Mouse (Mus musculus) heart, embryonic 13.5 days (tissue): ENCODE results near the gene Cmtm8. TPM values are rescaled to one million over a fixed set of nuclear protein-coding genes. Genes with fewer than 3 reads are reported as not detected.

Source experiments
- ATAC-seq: fragments of 200-750 bp; cut with Nextera tagmentation; 2 replicates; pipeline ENCODE4 v1.8.0; 2017; ENCODE audit warnings: moderate TSS enrichment; ENCODE audit not compliant: insufficient number of reproducible peaks, low FRiP score, low TSS enrichment; ENCODE audit errors: extremely low read depth
- H3K27ac ChIP-seq: fragments of 300-500 bp; sonication (generic); replicated peaks from 2 replicates; pipeline ENCODE4 v1.5.1; 2015; ENCODE audit warnings: moderate library complexity, mild to moderate bottlenecking, inconsistent platforms
- H3K27me3 ChIP-seq: fragments of 300-500 bp; sonication (generic); replicated peaks from 2 replicates; pipeline ENCODE4 v1.6.1; 2015; ENCODE audit warnings: mild to moderate bottlenecking, inconsistent platforms
- H3K36me3 ChIP-seq: fragments of 300-500 bp; sonication (generic); 2 replicates; pipeline ENCODE4 v1.6.1; 2015; ENCODE audit warnings: mild to moderate bottlenecking, inconsistent platforms
- H3K4me1 ChIP-seq: fragments of 300-500 bp; sonication (generic); 2 replicates; pipeline ENCODE4 v1.6.1; 2015; ENCODE audit warnings: inconsistent platforms
- H3K4me2 ChIP-seq: fragments of 300-500 bp; sonication (generic); 2 replicates; pipeline ENCODE4 v1.6.1; 2015; ENCODE audit warnings: inconsistent platforms, mild to moderate bottlenecking, moderate library complexity
- H3K4me3 ChIP-seq: fragments of 300-500 bp; sonication (generic); 2 replicates; pipeline ENCODE4 v1.5.1; 2015; ENCODE audit warnings: moderate library complexity, mild to moderate bottlenecking, inconsistent platforms
- H3K9ac ChIP-seq: fragments of 300-500 bp; sonication (generic); 2 replicates; pipeline ENCODE4 v1.6.1; 2015; ENCODE audit warnings: inconsistent platforms, mild to moderate bottlenecking, moderate library complexity
- H3K9me3 ChIP-seq: fragments of 300-500 bp; sonication (generic); 2 replicates; pipeline ENCODE4 v1.6.1; 2016; ENCODE audit warnings: inconsistent platforms
- WGBS: fragments of 180-500 bp; shearing (Covaris S2); methylation state at CpG from one replicate; pipeline ENCODE4 v1.1.7; 2015; ENCODE audit warnings: mixed read lengths; 5-methylcytosine and 5-hydroxymethylcytosine counted together
- polyA plus RNA-seq: library from polyadenylated mRNA; unstranded; fragments of >200 nt; fragmentation: Nextera tagmentation; extraction: Ambion mirVana; gene quantifications from 2 replicates; pipeline ENCODE4 v1.2.1, GENCODE M21; 2015

The Cmtm8 gene
- polyA plus RNA-seq, 1 experiment from 2014 or later, result 14.3 TPM

- 74% methylated on average over 7 of the region's 7 CpGs for WGBS
- Histone ChIP-seq H3K27ac (no peak overlapping the region), H3K27me3 (no peaks in the 10 kb centered on the region), H3K4me3 (no peak overlapping the region), H3K4me1 (peaks cover 35% of the 10 kb centered on the region), H3K4me2 (no peak overlapping the region), H3K36me3 (peaks cover 40% of the 10 kb centered on the region), H3K9me3 (no peaks in the 10 kb centered on the region), H3K9ac (no peak overlapping the region)
- ATAC-seq, result no peak
Measured at GRCm38 (mm10) chr9:114771565-114771964, 72.4 kb downstream of the Cmtm8 start.

GRCm38 (mm10) chr9:114770224-114770623, 73.7 kb downstream of the Cmtm8 start:
- 78% methylated on average over 4 of the region's 4 CpGs for whole genome bisulfite sequencing
- peaks cover 53% of the 10 kb centered on the region for H3K36me3 ChIP-seq
- H3K9me3 ChIP-seq, result no peaks in the 10 kb centered on the region
- no peaks in the 10 kb centered on the region for H3K27me3 ChIP-seq
- H3K27ac ChIP-seq, result no peak overlapping the region
- peaks cover 24% of the 10 kb centered on the region for H3K4me1 ChIP-seq
- H3K4me3 ChIP-seq, result no peak overlapping the region
- no peak overlapping the region for H3K9ac ChIP-seq
- ATAC-seq, result no peak
- H3K4me2 ChIP-seq, result no peak overlapping the region

- Histone ChIP-seq H3K4me1 (peaks cover 18% of the 10 kb centered on the region), H3K27me3 (no peaks in the 10 kb centered on the region), H3K9me3 (no peaks in the 10 kb centered on the region), H3K4me2 (no peak overlapping the region), H3K9ac (peak overlapping the region; percentile 65; the same call in 1 of the 2 replicates), H3K36me3 (peaks cover 53% of the 10 kb centered on the region), H3K27ac (0 out of 2 replicates have a peak overlapping the region, but pooled peaks have one; percentile 6), H3K4me3 (no peak overlapping the region)
- WGBS, result 38% methylated on average over 10 of the region's 10 CpGs
- ATAC-seq, result no peak
Measured at GRCm38 (mm10) chr9:114768066-114768465, 75.9 kb downstream of the Cmtm8 start.

DNA sequence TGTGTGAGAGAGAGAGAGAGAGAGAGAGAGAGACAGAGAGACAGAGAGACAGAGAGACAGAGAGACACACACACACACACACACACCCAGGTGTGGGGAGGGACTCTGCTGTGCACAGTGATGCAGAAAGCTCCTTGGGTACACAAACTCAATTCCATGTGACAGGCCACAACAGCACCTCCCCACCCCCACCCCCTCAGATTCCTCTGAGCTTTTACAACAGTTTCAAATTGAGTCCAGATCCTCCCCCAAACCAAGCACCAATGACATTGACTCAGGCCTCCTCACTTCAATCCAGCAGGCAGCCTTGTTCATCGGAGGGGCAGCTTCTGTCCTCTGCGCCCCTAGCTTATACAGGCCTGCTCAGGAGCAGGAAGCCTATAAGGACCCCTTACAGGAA, 76.4 kb downstream of the Cmtm8 start:
- 0 out of 2 replicates have a peak overlapping the region, but pooled peaks have one; percentile 6 for H3K27ac ChIP-seq
- ATAC-seq, result no peak
- H3K4me2 ChIP-seq, result no peak overlapping the region
- no peaks in the 10 kb centered on the region for H3K27me3 ChIP-seq
- H3K9me3 ChIP-seq, result no peaks in the 10 kb centered on the region
- WGBS, result 69% methylated on average over 2 of the region's 2 CpGs
- H3K9ac ChIP-seq, result peak overlapping the region; percentile 65
- H3K4me1 ChIP-seq, result peaks cover 18% of the 10 kb centered on the region
- H3K4me3 ChIP-seq, result no peak overlapping the region
- peaks cover 54% of the 10 kb centered on the region for H3K36me3 ChIP-seq

DNA sequence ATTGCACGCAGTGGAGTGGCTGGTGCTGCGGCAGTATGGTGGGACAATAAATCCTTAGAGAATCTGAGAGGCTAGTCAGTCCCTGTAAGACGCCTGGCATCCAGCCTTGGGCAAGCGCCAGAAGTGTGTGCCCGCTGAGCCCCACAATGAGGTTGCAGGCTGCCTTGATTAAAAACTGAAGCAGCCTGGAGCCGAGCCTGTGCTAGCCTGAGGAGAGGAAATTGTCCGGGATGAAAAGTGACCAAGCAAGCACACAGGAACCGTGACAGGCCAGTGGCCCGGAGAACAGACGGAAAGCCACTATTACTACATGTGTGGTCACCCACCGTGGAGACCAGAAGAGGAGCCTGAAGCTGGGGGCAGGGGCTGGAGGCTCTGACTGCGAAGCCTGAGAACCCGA, 76.9 kb downstream of the Cmtm8 start:
- 80% methylated on average over 13 of the region's 13 CpGs for WGBS
- no peak overlapping the region for H3K4me3 ChIP-seq
- H3K9me3 ChIP-seq, result no peaks in the 10 kb centered on the region
- H3K4me1 ChIP-seq, result peaks cover 18% of the 10 kb centered on the region
- H3K27ac ChIP-seq, result no peak overlapping the region
- no peak overlapping the region for H3K4me2 ChIP-seq
- H3K36me3 ChIP-seq, result peaks cover 54% of the 10 kb centered on the region
- H3K27me3 ChIP-seq, result no peaks in the 10 kb centered on the region
- no peak overlapping the region; the same call in 1 of the 2 replicates for H3K9ac ChIP-seq
- no peak for ATAC-seq

DNA sequence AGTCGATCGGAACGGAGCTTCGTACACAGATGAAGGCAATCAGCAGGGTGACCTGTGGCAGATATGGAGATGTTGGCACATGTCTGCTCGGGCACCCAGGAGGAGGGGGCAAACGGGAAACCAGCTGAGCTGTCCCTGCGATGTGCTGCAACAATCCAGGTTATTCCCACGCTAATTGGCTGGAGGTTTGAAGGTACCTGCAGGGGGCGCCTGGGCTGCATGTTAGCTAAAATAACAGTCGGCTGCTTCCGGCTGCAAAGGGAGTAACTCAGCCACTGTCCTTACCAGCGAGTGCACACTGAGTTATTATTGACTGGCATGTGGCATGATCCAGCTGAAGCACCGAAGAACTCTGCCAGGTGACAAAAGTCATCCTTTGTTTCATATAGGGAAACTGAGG, 80.6 kb downstream of the Cmtm8 start:
- H3K9ac ChIP-seq, result no peak overlapping the region
- peaks cover 13% of the 10 kb centered on the region for H3K4me1 ChIP-seq
- H3K27me3 ChIP-seq, result no peaks in the 10 kb centered on the region
- no peak overlapping the region for H3K4me3 ChIP-seq
- peaks cover 69% of the 10 kb centered on the region for H3K36me3 ChIP-seq
- ATAC-seq, result no peak
- 62% methylated on average over 13 of the region's 13 CpGs for WGBS
- H3K9me3 ChIP-seq, result no peaks in the 10 kb centered on the region
- no peak overlapping the region for H3K27ac ChIP-seq
- no peak overlapping the region for H3K4me2 ChIP-seq

DNA sequence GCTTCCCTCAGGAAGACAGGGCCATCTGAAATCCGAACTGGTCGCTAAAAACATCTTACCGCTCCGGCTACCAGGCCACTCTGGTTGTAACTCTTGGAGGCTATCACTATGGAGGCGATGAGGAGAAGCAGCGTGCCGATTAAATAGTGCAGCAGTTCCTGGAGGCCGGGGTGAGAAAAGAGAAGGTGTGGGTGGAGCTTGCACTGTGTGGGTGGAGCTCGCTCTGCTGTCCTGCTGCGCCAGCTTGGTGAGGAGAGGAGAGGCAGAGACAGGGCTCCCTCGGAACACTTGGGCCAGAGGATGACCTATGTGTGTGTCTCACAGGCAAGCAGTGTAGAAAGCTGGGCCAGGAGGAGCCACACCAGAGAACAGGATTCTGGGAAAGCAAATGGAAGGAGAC, 82.1 kb downstream of the Cmtm8 start:
- Histone ChIP-seq H3K27ac (no peak overlapping the region), H3K27me3 (no peaks in the 10 kb centered on the region), H3K4me3 (no peak overlapping the region), H3K4me1 (no peaks in the 10 kb centered on the region), H3K36me3 (peaks cover 81% of the 10 kb centered on the region), H3K4me2 (no peak overlapping the region), H3K9ac (no peak overlapping the region), H3K9me3 (no peaks in the 10 kb centered on the region)
- 62% methylated on average over 11 of the region's 11 CpGs for WGBS
- no peak for ATAC-seq

GRCm38 (mm10) chr9:114760353-114760752, 83.6 kb downstream of the Cmtm8 start:
- no peaks in the 10 kb centered on the region for H3K9me3 ChIP-seq
- H3K27ac ChIP-seq, result no peak overlapping the region
- H3K9ac ChIP-seq, result no peak overlapping the region
- no peak overlapping the region for H3K4me3 ChIP-seq
- WGBS, result 84% methylated on average over 5 of the region's 5 CpGs
- H3K4me1 ChIP-seq, result no peaks in the 10 kb centered on the region
- 0 out of 2 replicates have a peak, but pooled peaks have one; percentile 7 for ATAC-seq
- no peak overlapping the region for H3K4me2 ChIP-seq
- H3K27me3 ChIP-seq, result no peaks in the 10 kb centered on the region
- H3K36me3 ChIP-seq, result peaks cover 80% of the 10 kb centered on the region

GRCm38 (mm10) chr9:114759886-114760285, 84.1 kb downstream of the Cmtm8 start:
- H3K27ac ChIP-seq, result no peak overlapping the region
- no peak for ATAC-seq
- peaks cover 80% of the 10 kb centered on the region for H3K36me3 ChIP-seq

GRCm38 (mm10) chr9:114758801-114759200, 85.2 kb downstream of the Cmtm8 start:
- Histone ChIP-seq H3K9me3 (no peaks in the 10 kb centered on the region), H3K4me1 (no peaks in the 10 kb centered on the region), H3K4me2 (no peak overlapping the region), H3K9ac (no peak overlapping the region), H3K27ac (no peak overlapping the region), H3K36me3 (peaks cover 84% of the 10 kb centered on the region), H3K4me3 (no peak overlapping the region), H3K27me3 (no peaks in the 10 kb centered on the region)
- 82% methylated on average over 5 of the region's 5 CpGs for WGBS
- no peak for ATAC-seq

More at GRCm38 (mm10) chr9:114759886-114760285, 84.1 kb downstream of the Cmtm8 start:
- Histone ChIP-seq H3K27me3 (no peaks in the 10 kb centered on the region), H3K4me3 (no peak overlapping the region), H3K4me1 (no peaks in the 10 kb centered on the region), H3K9ac (no peak overlapping the region), H3K4me2 (no peak overlapping the region), H3K9me3 (no peaks in the 10 kb centered on the region)
- 83% methylated on average over 4 of the region's 4 CpGs for WGBS

GRCm38 (mm10) chr9:114758272-114758671, 85.7 kb downstream of the Cmtm8 start:
- H3K9me3 ChIP-seq, result no peaks in the 10 kb centered on the region
- peaks cover 2% of the 10 kb centered on the region for H3K4me1 ChIP-seq
- H3K4me3 ChIP-seq, result no peak overlapping the region
- peaks cover 84% of the 10 kb centered on the region for H3K36me3 ChIP-seq
- WGBS, result 69% methylated on average over 7 of the region's 7 CpGs
- no peak overlapping the region for H3K27ac ChIP-seq
- no peaks in the 10 kb centered on the region for H3K27me3 ChIP-seq
- H3K4me2 ChIP-seq, result no peak overlapping the region
- no peak overlapping the region for H3K9ac ChIP-seq
- no peak for ATAC-seq

- peak overlapping the region; percentile 51 for H3K27ac ChIP-seq
- peak overlapping the region; percentile 72 for H3K4me3 ChIP-seq
- WGBS, result 8% methylated on average over 36 of the region's 36 CpGs
- H3K4me1 ChIP-seq, result peaks cover 8% of the 10 kb centered on the region
- peak; percentile 78 for ATAC-seq
- no peaks in the 10 kb centered on the region for H3K27me3 ChIP-seq
- H3K36me3 ChIP-seq, result peaks cover 67% of the 10 kb centered on the region
- H3K9ac ChIP-seq, result peak overlapping the region; percentile 85
- peak overlapping the region; percentile 83 for H3K4me2 ChIP-seq
- H3K9me3 ChIP-seq, result no peaks in the 10 kb centered on the region
Measured at GRCm38 (mm10) chr9:114752863-114753484, 91.0 kb downstream of the Cmtm8 start.
